Mouse (Mus musculus) ovary, postnatal 14 days (tissue): Measurements from ENCODE around the gene Fto.
A peak's percentile ranks its signal among the peaks of the same experiment; 100 is the strongest.

Experiments used
- DNase-seq: peaks from one replicate; pipeline ENCODE4 v3.0.0; 2022; ENCODE audit warnings: low spot score

Fto gene

GRCm38 (mm10) chr8:91312835-91313832, at the start of gene Fto, which contains the start of gene Rpgrip1l:
Gene Fto, plus strand, starts transcription at chr8:91313525.
Gene Rpgrip1l, minus strand, starts transcription at chr8:91313262.
- peak; percentile 86 for DNase-seq

GRCm38 (mm10) chr8:91263939-91264338, 49.4 kb upstream of the Fto start:
- no peak for DNase-seq

- no peak for DNase-seq
Measured at GRCm38 (mm10) chr8:91264564-91264963, 48.8 kb upstream of the Fto start.

GRCm38 (mm10) chr8:91269374-91269958, 43.9 kb upstream of the Fto start:
- DNase-seq, result no peak

- DNase-seq, result no peak
Measured at GRCm38 (mm10) chr8:91273493-91273892, 39.8 kb upstream of the Fto start.

- no peak for DNase-seq
Measured at GRCm38 (mm10) chr8:91276337-91276736, 37.0 kb upstream of the Fto start.

- no peak for DNase-seq
Measured at GRCm38 (mm10) chr8:91278060-91278459, 35.3 kb upstream of the Fto start.

GRCm38 (mm10) chr8:91280467-91281212, 32.7 kb upstream of the Fto start:
- no peak for DNase-seq

GRCm38 (mm10) chr8:91281545-91281944, 31.8 kb upstream of the Fto start:
- no peak for DNase-seq

- DNase-seq, result no peak
Measured at GRCm38 (mm10) chr8:91282655-91283054, 30.7 kb upstream of the Fto start.

- DNase-seq, result no peak
Measured at GRCm38 (mm10) chr8:91283815-91284214, 29.5 kb upstream of the Fto start.

GRCm38 (mm10) chr8:91286237-91286636, 27.1 kb upstream of the Fto start:
- DNase-seq, result no peak

- DNase-seq, result no peak
Measured at GRCm38 (mm10) chr8:91290576-91290975, 22.7 kb upstream of the Fto start.

GRCm38 (mm10) chr8:91295786-91296185, 17.5 kb upstream of the Fto start:
- DNase-seq, result no peak

- DNase-seq, result no peak
Measured at GRCm38 (mm10) chr8:91298672-91299071, 14.7 kb upstream of the Fto start.

GRCm38 (mm10) chr8:91304481-91305386, 8.6 kb upstream of the Fto start:
- no peak for DNase-seq

- DNase-seq, result no peak
Measured at GRCm38 (mm10) chr8:91312342-91312741, 983 bp upstream of the Fto start.

GRCm38 (mm10) chr8:91317567-91318227, 4.4 kb downstream of the Fto start:
- DNase-seq, result no peak

GRCm38 (mm10) chr8:91318938-91319729, 5.8 kb downstream of the Fto start:
- no peak for DNase-seq

- DNase-seq, result no peak
Measured at GRCm38 (mm10) chr8:91323511-91323910, 10.2 kb downstream of the Fto start.
